Comparison of ENCODE assay signal across 13 mouse cellular contexts in the genomic region with DNA sequence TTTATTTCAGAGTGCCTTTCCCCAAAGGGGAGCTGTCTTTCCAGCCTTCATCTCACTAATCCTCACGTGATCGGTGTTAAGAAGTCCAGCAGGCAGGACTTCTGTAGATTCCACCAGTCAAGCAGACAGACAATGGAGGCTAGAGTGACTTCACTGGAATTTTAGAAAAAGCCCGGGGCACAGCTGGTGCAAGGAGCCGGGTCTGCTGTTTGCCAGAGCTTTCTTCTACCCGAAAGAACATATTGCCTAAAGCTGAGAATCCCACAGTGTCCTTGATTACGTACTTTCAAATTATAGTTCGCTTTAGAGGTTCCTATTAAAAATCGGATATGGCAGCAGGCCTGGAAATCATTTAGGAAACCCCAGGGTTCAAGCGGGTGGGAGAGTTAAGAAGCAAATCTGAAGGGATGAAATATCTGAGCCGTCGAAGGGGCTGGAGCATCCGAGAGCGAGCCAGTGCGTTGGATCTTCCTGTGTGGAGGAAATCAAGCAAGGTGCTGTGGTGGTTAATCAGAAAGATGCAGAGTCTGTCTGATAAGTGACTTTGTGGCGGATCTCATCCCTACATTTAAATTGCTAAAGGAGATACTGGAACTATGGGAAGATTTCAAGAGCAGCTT.
DNase-seq lines count a peak whose midpoint lies in the region; ATAC-seq and TF ChIP-seq lines count a peak whose summit lies in the region.
"Had no signal": no experiment of that assay in that cellular context is flagged by ENCODE, and none has a peak within 500 bp of the region (broad histone marks: within the 10 kb centered on the region; RNA-seq: fewer than 3 reads in every experiment).

No protein-coding gene starts in this region.

- 53% methylated on average over 15 of the region's 15 CpGs for WGBS in forebrain, embryonic 10.5 days
- 31% methylated on average over 15 of the region's 15 CpGs for WGBS in hindbrain, postnatal 0 days

- H3K9me3 ChIP-seq in forebrain, embryonic 10.5 days = no peaks in the 10 kb centered on the region
- no peaks in the 10 kb centered on the region for H3K9me3 ChIP-seq in hindbrain, postnatal 0 days (ENCODE audit: low read length)

- ATAC-seq in hindbrain, postnatal 0 days = peak; percentile 89
- ATAC-seq in erythroid progenitor cell, adult 5-6 weeks (replicated peaks; ENCODE audit: low FRiP score, poor library complexity, severe bottlenecking) = no peak

- no peak overlapping the region for H3K9ac ChIP-seq in hindbrain, postnatal 0 days (replicated peaks; ENCODE audit: low read length)
- H3K9ac ChIP-seq: lung, embryonic 14.5 days had no signal

- peak; percentile 59 for DNase-seq in left cerebral cortex, postnatal 4 days
- no peak for DNase-seq in left cerebral cortex, postnatal 25 days (ENCODE audit: low spot score in 2 of 2)
- DNase-seq in forebrain, embryonic 10.5 days (ENCODE audit: extremely low spot score, low spot score) = peak; percentile 18
- peak; percentile 78 for DNase-seq in hindbrain, postnatal 0 days (ENCODE audit: low spot score)
- peak; percentile 20 for DNase-seq in retina, embryonic 14.5 days (ENCODE audit: low spot score)
- no peak for DNase-seq in kidney, postnatal 25 days
- DNase-seq in right cerebral cortex, postnatal 10 days (ENCODE audit: low spot score in 2 of 2) = no peak
- DNase-seq: kidney, adult 11 months; lung, embryonic 14.5 days; right cerebral cortex, postnatal 25 days had no signal

- TF ChIP-seq CTCF in hindbrain, postnatal 0 days (IDR thresholded peaks at IDR 0.05; ENCODE audit: low read depth) = no peak

- peak overlapping the region; percentile 36 for H3K4me2 ChIP-seq in hindbrain, postnatal 0 days (ENCODE audit: low read depth, low read length)
- H3K4me2 ChIP-seq: heart, embryonic 11.5 days; lung, embryonic 14.5 days had no signal

- H3K36me3 ChIP-seq in forebrain, embryonic 10.5 days (replicated peaks) = no peaks in the 10 kb centered on the region
- no peaks in the 10 kb centered on the region for H3K36me3 ChIP-seq in hindbrain, postnatal 0 days (ENCODE audit: insufficient read depth, low read length)

- no peak overlapping the region for H3K4me3 ChIP-seq in forebrain, embryonic 10.5 days
- H3K4me3 ChIP-seq in hindbrain, postnatal 0 days (ENCODE audit: low read length) = no peak overlapping the region

- intact Hi-C loops in left cerebral cortex, postnatal 4 days (cut with DNase I) = loop anchor here (10.0 kb wide), 1 partner anchor 270 kb away; no protein-coding TSS in a partner anchor
- intact Hi-C loops in left cerebral cortex, postnatal 25 days (cut with DNase I) = no loop called here

- H3K27ac ChIP-seq in forebrain, embryonic 10.5 days = peak overlapping the region; percentile 20; the same call in 1 of the 2 replicates
- H3K27ac ChIP-seq in hindbrain, postnatal 0 days = peak overlapping the region; percentile 45; the same call in 1 of the 2 replicates

- H3K27me3 ChIP-seq in forebrain, embryonic 10.5 days (ENCODE audit: poor library complexity, severe bottlenecking) = no peaks in the 10 kb centered on the region
- no peaks in the 10 kb centered on the region for H3K27me3 ChIP-seq in hindbrain, postnatal 0 days (ENCODE audit: insufficient read depth, low read length)
- H3K27me3 ChIP-seq: CH12.LX had no signal

- peaks cover 6% of the 10 kb centered on the region for H3K4me1 ChIP-seq in forebrain, embryonic 10.5 days
- no peaks in the 10 kb centered on the region for H3K4me1 ChIP-seq in hindbrain, postnatal 0 days (ENCODE audit: insufficient read depth, low read length)

Comparison
In these comparisons a context has a peak if more than half of its experiments do, and no peak if none do; other contexts are left out.
1. DNase-seq: peak in left cerebral cortex, postnatal 4 days (single experiment), forebrain, embryonic 10.5 days (single experiment), hindbrain, postnatal 0 days (single experiment) and retina, embryonic 14.5 days (single experiment); none in left cerebral cortex, postnatal 25 days (0 of 2), kidney, postnatal 25 days (0 of 2) and right cerebral cortex, postnatal 10 days (0 of 2).